Mouse (Mus musculus) thymus, postnatal 25 days (tissue): ENCODE data around the gene Tdrd9.

Experiments used
- DNase-seq: peaks from one replicate; pipeline ENCODE4 v3.0.0; 2022

The Tdrd9 gene

DNA sequence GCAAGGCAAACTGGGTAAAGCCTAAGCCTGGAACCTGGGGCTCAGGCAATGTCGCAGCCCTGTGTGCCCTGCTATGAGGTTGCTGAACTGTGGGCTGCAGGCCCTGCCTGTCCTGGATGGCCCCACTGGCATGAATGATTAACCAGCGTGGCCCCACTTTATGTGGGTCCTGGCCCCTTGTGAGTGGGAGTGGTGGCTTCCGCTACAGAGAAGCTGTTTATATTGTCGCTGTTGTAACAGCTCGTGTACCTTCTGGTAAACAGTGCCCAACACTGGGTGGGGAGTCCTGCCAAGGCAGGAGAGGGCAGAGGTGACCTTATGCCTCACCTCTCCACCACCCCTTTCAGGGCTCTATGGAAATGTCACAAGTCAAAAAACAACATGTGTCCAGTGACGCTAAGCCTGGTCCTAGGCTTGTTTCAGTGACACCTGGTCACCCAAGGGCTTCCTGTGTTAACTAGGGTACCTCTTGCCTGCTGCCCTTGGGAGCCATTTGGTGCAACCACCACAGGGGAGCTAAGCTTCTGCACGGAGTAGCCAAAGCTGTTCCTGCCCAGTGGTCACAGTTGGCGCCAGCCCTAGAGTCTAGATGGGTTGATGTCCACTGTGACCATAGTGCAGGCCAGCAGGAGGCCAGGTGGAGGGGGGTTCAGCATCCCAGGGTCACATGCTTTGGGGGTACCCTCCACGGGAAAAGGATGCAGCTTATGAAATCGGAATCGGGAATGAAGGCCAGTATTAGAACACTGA is 137.5 kb downstream of the Tdrd9 start:
- DNase-seq = no peak

DNA sequence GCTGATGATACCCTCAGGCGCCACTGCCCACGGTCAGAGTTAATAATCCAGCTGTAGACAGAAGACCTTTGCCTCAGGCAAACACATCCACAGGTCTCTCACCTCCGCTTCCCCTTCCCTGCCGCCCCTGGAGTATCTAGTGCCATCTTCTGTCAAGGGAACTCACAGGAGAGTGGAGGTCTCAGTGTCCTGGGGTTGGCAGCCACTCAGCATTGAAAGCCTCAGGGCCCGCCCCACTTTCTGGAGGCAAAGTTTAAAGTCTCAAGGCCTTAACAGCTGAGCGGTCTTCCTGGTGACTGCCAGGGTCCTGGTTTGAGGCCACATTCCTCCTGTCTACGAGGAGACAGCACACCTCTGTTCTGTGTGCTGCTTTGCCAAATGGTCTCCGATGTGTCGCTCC is 138.3 kb downstream of the Tdrd9 start:
- no peak for DNase-seq

DNA sequence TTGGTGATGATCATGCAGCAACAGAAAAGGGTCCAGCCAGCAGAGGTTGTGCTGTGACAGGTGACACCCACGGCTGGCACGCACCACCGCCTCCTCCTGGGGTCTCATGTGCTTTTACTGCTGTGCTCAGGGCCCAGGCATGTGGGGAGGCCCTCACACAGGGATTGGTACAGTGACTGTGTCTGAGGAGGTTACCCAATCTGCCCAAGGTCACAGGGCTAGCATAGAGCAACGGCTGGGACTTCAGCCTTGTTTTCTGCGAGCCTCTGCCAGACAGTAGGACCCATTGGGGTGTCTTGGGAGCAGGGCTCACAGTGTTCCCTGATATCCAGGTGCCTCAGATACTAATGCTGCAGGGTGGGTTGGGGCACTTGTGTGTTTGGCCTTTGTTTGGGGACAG is 140.0 kb downstream of the Tdrd9 start:
- no peak for DNase-seq

DNA sequence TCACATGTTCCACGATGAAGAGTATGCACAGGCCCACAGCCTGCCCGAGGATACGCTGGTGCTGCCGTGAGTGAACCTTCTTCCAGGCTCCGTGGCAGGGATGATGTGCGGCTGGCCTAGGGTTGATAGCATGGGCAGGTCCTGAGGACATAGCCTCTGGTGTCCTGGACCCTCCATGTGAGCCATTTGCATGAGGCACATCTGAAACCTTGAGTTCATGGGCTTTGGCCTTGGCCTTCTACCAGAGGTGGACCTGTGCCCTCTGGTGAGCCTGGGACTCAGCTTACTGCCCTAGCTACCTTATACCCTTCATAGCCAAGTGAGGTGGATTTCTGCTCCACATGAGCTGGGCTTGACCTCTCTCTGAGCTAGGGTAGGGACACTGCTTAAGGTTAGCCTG is 140.9 kb downstream of the Tdrd9 start:
- no peak for DNase-seq

DNA sequence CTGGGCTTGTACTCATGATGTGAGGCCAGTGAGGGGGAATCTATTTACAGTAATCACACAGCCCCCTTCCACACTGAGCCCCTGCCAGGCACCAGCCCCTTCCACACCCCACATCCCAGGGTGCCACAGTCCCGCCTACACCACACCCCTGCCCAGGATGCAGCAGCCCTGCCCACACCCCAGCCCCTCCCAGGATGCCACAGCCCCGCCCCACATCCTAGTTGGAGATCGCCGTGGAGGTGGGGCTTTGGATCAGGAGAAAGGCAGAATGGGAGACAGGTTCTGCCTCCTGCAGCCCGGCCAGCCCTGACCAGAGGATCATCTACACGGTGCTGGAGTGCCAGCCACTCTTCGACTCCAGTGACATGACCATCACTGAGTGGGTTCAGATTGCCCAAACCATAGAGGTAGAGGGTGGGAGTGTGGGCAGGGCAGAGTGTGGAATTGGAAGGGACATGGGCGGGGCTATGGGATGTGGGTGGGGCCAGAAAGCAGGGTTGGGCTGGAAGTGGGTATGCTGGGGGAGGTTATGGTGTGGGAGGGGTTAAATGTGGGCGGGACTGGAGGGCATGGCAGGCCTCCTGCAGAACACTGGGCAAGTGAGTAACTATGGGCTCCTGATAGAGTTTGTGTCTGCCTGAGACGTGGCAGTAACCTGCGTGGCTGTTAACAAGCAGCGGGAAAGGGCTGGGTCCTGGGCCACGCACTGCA is 141.5 kb downstream of the Tdrd9 start:
- no peak for DNase-seq

DNA sequence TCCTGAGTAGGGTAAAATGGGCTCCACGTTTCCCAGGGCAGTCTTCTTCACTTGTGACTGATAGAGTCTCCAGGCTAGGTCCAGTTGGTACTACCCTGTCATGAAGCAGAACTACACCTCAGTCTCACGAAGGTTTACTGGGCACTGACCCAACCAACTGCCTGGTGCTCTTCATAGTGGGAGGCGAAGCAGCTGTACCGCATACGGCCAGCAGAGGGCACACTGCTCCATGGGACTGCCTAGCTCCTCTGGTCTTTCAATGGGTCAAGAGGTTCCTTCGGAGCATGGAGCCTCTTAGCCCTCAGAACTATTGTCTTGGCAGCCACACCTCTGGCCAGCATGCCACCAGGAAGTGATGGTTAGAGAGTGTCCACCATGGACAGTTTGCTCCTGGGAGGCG is 142.4 kb downstream of the Tdrd9 start:
- peak; percentile 75 for DNase-seq

DNA sequence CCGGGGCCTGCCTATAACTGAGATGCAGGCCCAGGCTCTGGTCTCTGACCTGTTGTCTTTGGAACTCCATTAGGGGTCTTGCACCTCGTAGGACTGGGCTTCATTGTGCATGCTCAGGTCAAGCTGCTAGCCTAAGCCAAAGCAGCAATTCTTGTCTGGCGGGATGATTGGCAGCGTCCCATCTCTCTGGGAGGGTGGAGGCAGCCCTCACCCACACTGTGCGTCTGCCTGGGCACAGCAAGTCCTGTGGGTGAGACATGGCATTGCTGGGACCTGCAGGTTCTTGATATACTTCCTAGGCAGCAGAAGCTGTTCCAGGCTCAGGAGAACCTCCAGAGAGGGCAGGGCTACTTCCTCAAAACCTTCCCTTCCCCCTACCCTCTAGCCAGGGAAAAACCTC is 145.6 kb downstream of the Tdrd9 start:
- DNase-seq = no peak

DNA sequence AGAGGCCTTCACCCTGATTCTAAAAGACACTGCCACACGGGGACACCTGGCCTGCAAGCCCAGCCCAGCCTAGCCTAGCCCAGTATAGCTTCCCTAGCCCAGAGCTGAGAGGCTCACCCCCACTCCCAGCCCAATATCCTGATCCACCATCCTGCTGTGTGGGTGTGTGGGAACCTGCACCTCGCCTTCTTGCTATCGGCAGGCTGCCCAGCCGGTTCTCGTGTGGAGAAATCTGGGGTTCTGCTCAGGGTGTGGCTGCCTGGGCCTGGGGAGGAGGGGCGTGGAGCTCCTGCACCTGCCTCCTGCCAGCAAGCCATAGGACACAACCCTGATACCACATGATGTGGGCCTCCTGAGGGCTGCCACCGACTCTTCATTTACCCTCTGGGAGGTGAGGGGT is 146.3 kb downstream of the Tdrd9 start:
- no peak for DNase-seq
